Mouse (Mus musculus) forebrain, postnatal 0 days (tissue): ENCODE measurements around the gene Smagp. TPM values are rescaled to one million over a fixed set of nuclear protein-coding genes. Genes with fewer than 3 reads are reported as not detected.

Source experiments
- ATAC-seq: fragments of 200-750 bp; cut with Nextera tagmentation; 2 replicates; pipeline ENCODE4 v1.8.0; 2017; ENCODE audit warnings: mild to moderate bottlenecking, moderate library complexity
- DNase-seq: peaks from one replicate; pipeline ENCODE4 v3.0.0-alpha.2; 2015
- H3K27ac ChIP-seq: fragments of 300-500 bp; sonication (generic); 2 replicates; pipeline ENCODE4 v1.5.1; 2014; ENCODE audit warnings: low read depth, mild to moderate bottlenecking, antibody characterized with exemption, low read length, moderate library complexity, mixed read lengths
- H3K27me3 ChIP-seq: fragments of 300-500 bp; sonication (generic); 2 replicates; pipeline ENCODE4 v1.6.1; 2014; ENCODE audit warnings: mild to moderate bottlenecking, low read length, mixed read lengths; ENCODE audit not compliant: insufficient read depth
- H3K36me3 ChIP-seq: fragments of 300-500 bp; sonication (generic); 2 replicates; pipeline ENCODE4 v1.6.1; 2014; ENCODE audit warnings: mild to moderate bottlenecking, moderate library complexity; ENCODE audit not compliant: insufficient read depth
- H3K4me1 ChIP-seq: fragments of 300-500 bp; sonication (generic); 2 replicates; pipeline ENCODE4 v1.6.1; 2014; ENCODE audit warnings: antibody characterized with exemption; ENCODE audit not compliant: insufficient read depth
- H3K4me2 ChIP-seq: fragments of 300-500 bp; sonication (generic); 2 replicates; pipeline ENCODE4 v1.6.1; 2014; ENCODE audit warnings: low read depth, mild to moderate bottlenecking, moderate library complexity
- H3K4me3 ChIP-seq: fragments of 300-500 bp; sonication (generic); 2 replicates; pipeline ENCODE4 v1.5.1; 2014; ENCODE audit warnings: low read depth, low read length, mixed read lengths
- H3K9ac ChIP-seq: fragments of 300-500 bp; sonication (generic); 2 replicates; pipeline ENCODE4 v1.6.1; 2014; ENCODE audit warnings: mild to moderate bottlenecking
- H3K9me3 ChIP-seq: fragments of 300-500 bp; sonication (generic); 2 replicates; pipeline ENCODE4 v1.6.1; 2016; ENCODE audit warnings: low read length
- CTCF ChIP-seq: sonication (generic); IDR thresholded peaks from 2 replicates; pipeline ENCODE4 v1.5.1; 2016; ENCODE audit warnings: antibody characterized with exemption, control low read depth, low read depth
- WGBS: fragments of 180-500 bp; shearing (Covaris S2); extraction: QIAGEN DNeasy Blood & Tissue Kit; methylation state at CpG from one replicate; pipeline ENCODE4 v1.1.7; 2014; 5-methylcytosine and 5-hydroxymethylcytosine counted together
- polyA plus RNA-seq: library from polyadenylated mRNA; unstranded; fragments of >200 nt; fragmentation: Nextera tagmentation; extraction: Ambion mirVana; gene quantifications from 2 replicates; pipeline ENCODE4 v1.2.1, GENCODE M21; 2015
- total RNA-seq: library from RNA; depleted of rRNA; stranded (reverse); fragments of >200 nt; gene quantifications from 2 replicates; pipeline ENCODE4 v1.2.3, GENCODE M21; 2014; rRNA removed

The Smagp gene
- total RNA-seq (2.3 and 6.2 TPM in 2 replicates), polyA plus RNA-seq (3.9 TPM in 2 replicates)

GRCm38 (mm10) chr15:100636700-100637501 lies at the start of gene Smagp:
Gene Smagp, minus strand, starts transcription at chr15:100636940.
- H3K4me1 ChIP-seq, result no peaks in the 10 kb centered on the region
- under 1% methylated on average over 63 of the region's 77 CpGs for WGBS
- no peak for ATAC-seq

GRCm38 (mm10) chr15:100686434-100686833 lies 49.7 kb upstream of the Smagp start:
- peaks cover 4% of the 10 kb centered on the region; the same call in 1 of the 2 replicates for H3K9me3 ChIP-seq
- no peak for DNase-seq
- no peak overlapping the region for H3K9ac ChIP-seq
- H3K4me1 ChIP-seq, result no peaks in the 10 kb centered on the region
- H3K4me2 ChIP-seq, result no peak overlapping the region
- no peak overlapping the region for H3K4me3 ChIP-seq
- WGBS, result 77% methylated on average over 6 of the region's 6 CpGs
- no peaks in the 10 kb centered on the region for H3K36me3 ChIP-seq
- TF ChIP-seq CTCF, result no peak
- no peak overlapping the region for H3K27ac ChIP-seq
- ATAC-seq, result no peak
- no peaks in the 10 kb centered on the region for H3K27me3 ChIP-seq

More at GRCm38 (mm10) chr15:100636700-100637501, at the start of gene Smagp:
- peak; percentile 13 for DNase-seq
- no peaks in the 10 kb centered on the region for H3K36me3 ChIP-seq
- H3K9ac ChIP-seq, result peak within 1 kb of the TSS; percentile 14; the same call in 1 of the 2 replicates
- peak within 1 kb of the TSS; percentile 70 for H3K4me2 ChIP-seq
- no peak within 1 kb of the TSS for H3K27ac ChIP-seq
- H3K9me3 ChIP-seq, result no peaks in the 10 kb centered on the region
- H3K4me3 ChIP-seq, result peak within 1 kb of the TSS; percentile 34
- peaks cover 41% of the 10 kb centered on the region for H3K27me3 ChIP-seq
- no peak for TF ChIP-seq CTCF

GRCm38 (mm10) chr15:100685849-100686248 lies 49.1 kb upstream of the Smagp start:
- no peak for TF ChIP-seq CTCF
- Histone ChIP-seq H3K4me3 (no peak overlapping the region), H3K4me1 (no peaks in the 10 kb centered on the region), H3K27ac (no peak overlapping the region), H3K36me3 (no peaks in the 10 kb centered on the region), H3K27me3 (no peaks in the 10 kb centered on the region), H3K9me3 (peaks cover 4% of the 10 kb centered on the region; the same call in 1 of the 2 replicates), H3K9ac (no peak overlapping the region), H3K4me2 (no peak overlapping the region)
- WGBS, result 82% methylated on average over 8 of the region's 8 CpGs
- ATAC-seq (no peak), DNase-seq (peak; percentile 13)

- no peaks in the 10 kb centered on the region for H3K36me3 ChIP-seq
- WGBS, result 21% methylated on average over 13 of the region's 13 CpGs
- no peak for TF ChIP-seq CTCF
- no peaks in the 10 kb centered on the region for H3K27me3 ChIP-seq
- ATAC-seq (no peak), DNase-seq (no peak)
- H3K9ac ChIP-seq, result no peak overlapping the region
- no peaks in the 10 kb centered on the region for H3K4me1 ChIP-seq
- H3K4me2 ChIP-seq, result no peak overlapping the region
- peaks cover 2% of the 10 kb centered on the region; the same call in 1 of the 2 replicates for H3K9me3 ChIP-seq
- H3K27ac ChIP-seq, result no peak overlapping the region
- no peak overlapping the region for H3K4me3 ChIP-seq
These were observed 48.5 kb upstream of the Smagp start for GRCm38 (mm10) chr15:100685255-100685654.

GRCm38 (mm10) chr15:100684450-100684849 lies 47.7 kb upstream of the Smagp start:
- WGBS, result 69% methylated on average over 10 of the region's 10 CpGs
- H3K4me1 ChIP-seq, result no peaks in the 10 kb centered on the region
- TF ChIP-seq CTCF, result no peak
- H3K27ac ChIP-seq, result no peak overlapping the region
- no peak overlapping the region for H3K9ac ChIP-seq
- DNase-seq (no peak), ATAC-seq (no peak)
- H3K4me2 ChIP-seq, result no peak overlapping the region
- H3K36me3 ChIP-seq, result no peaks in the 10 kb centered on the region
- no peaks in the 10 kb centered on the region for H3K27me3 ChIP-seq
- H3K4me3 ChIP-seq, result no peak overlapping the region
- H3K9me3 ChIP-seq, result no peaks in the 10 kb centered on the region

- ATAC-seq (peak; percentile 29; the same call in 1 of the 2 replicates), DNase-seq (peak; percentile 86)
- Histone ChIP-seq H3K9me3 (no peaks in the 10 kb centered on the region), H3K36me3 (no peaks in the 10 kb centered on the region), H3K4me3 (no peak overlapping the region), H3K27me3 (no peaks in the 10 kb centered on the region), H3K9ac (no peak overlapping the region), H3K4me1 (no peaks in the 10 kb centered on the region), H3K27ac (no peak overlapping the region), H3K4me2 (no peak overlapping the region)
- TF ChIP-seq CTCF, result peak; percentile 91
- 47% methylated on average over 2 of the region's 2 CpGs for WGBS
These were observed 46.3 kb upstream of the Smagp start for GRCm38 (mm10) chr15:100683041-100683440.

- ATAC-seq, result no peak
- Histone ChIP-seq H3K4me3 (no peak overlapping the region), H3K36me3 (no peaks in the 10 kb centered on the region), H3K4me2 (no peak overlapping the region), H3K4me1 (no peaks in the 10 kb centered on the region), H3K9ac (no peak overlapping the region), H3K9me3 (no peaks in the 10 kb centered on the region), H3K27me3 (no peaks in the 10 kb centered on the region), H3K27ac (no peak overlapping the region)
- no peak for DNase-seq
- 38% methylated on average over 7 of the region's 7 CpGs for WGBS
- no peak for TF ChIP-seq CTCF
These were observed 45.0 kb upstream of the Smagp start for GRCm38 (mm10) chr15:100681770-100682169.
